Mouse (Mus musculus) granulocyte monocyte progenitor cell, adult 5-6 weeks (primary cell): ENCODE results near the gene Gm20441. TPM values are rescaled to one million over a fixed set of nuclear protein-coding genes. Genes with fewer than 3 reads are reported as not detected.

ENCODE experiments used
- total RNA-seq, 2 experiments: library from RNA; stranded (forward) in 1 of 2; stranded (reverse) in 1 of 2; fragments of 200-712, 200-1000 nt in 1 of 2; fragments of >200 nt in 1 of 2; fragmentation: Nextera tagmentation in 1 of 2; gene quantifications; 2 replicates each; pipeline ENCODE4 v1.2.3; 2014 to 2017

Gm20441 gene
- total RNA-seq, 2 experiments from 2014 or later, result not detected

Other genes with a start within 250 kb of the Gm20441 start
- gene Lrrc75b, start 220.6 kb downstream of the Gm20441 start, total RNA-seq (2014; fragmentation: Nextera tagmentation), result not detected in 2 replicates
- not detected in 2 replicates for gene Lrrc75b, start 220.6 kb downstream of the Gm20441 start, total RNA-seq (2017)
- gene Ggt1, start 219.3 kb downstream of the Gm20441 start, total RNA-seq (2014; fragmentation: Nextera tagmentation), result 1.7 TPM in 1 of 2 replicates, not detected in the other
- gene Ggt1, start 219.3 kb downstream of the Gm20441 start, total RNA-seq (2017), result 1.7 TPM in 1 of 2 replicates, not detected in the other
- gene Ggt5, start 191.6 kb downstream of the Gm20441 start, total RNA-seq (2014; fragmentation: Nextera tagmentation), result 2.3 and 6.4 TPM in 2 replicates
- gene Ggt5, start 191.6 kb downstream of the Gm20441 start, total RNA-seq (2017), result 2.4 and 3.6 TPM in 2 replicates
- 0.26 TPM in 1 of 2 replicates, not detected in the other for gene Susd2, start 136.9 kb downstream of the Gm20441 start, total RNA-seq (2014; fragmentation: Nextera tagmentation)
- not detected in 2 replicates for gene Susd2, start 136.9 kb downstream of the Gm20441 start, total RNA-seq (2017)
- gene Cabin1, start 16.6 kb downstream of the Gm20441 start, total RNA-seq (2014; fragmentation: Nextera tagmentation), result 48.8 and 68.8 TPM in 2 replicates
- 23.0 and 24.9 TPM in 2 replicates for gene Cabin1, start 16.6 kb downstream of the Gm20441 start, total RNA-seq (2017)
- gene Ddt, start 7.5 kb downstream of the Gm20441 start, total RNA-seq (2014; fragmentation: Nextera tagmentation), result 65.6 and 85.2 TPM in 2 replicates
- gene Ddt, start 7.5 kb downstream of the Gm20441 start, total RNA-seq (2017), result 45.0 and 61.0 TPM in 2 replicates
- 4.5 and 12.9 TPM in 2 replicates for gene Gstt3, start 460 bp upstream of the Gm20441 start, total RNA-seq (2014; fragmentation: Nextera tagmentation)
- 4.4 and 4.7 TPM in 2 replicates for gene Gstt3, start 460 bp upstream of the Gm20441 start, total RNA-seq (2017)
- not detected in 2 replicates for gene Gstt1, start 17.6 kb upstream of the Gm20441 start, total RNA-seq (2014; fragmentation: Nextera tagmentation)
- not detected in 2 replicates for gene Gstt1, start 17.6 kb upstream of the Gm20441 start, total RNA-seq (2017)
- not detected in 2 replicates for gene Gstt4, start 41.6 kb upstream of the Gm20441 start, total RNA-seq (2014; fragmentation: Nextera tagmentation)
- not detected in 2 replicates for gene Gstt4, start 41.6 kb upstream of the Gm20441 start, total RNA-seq (2017)
- gene Gstt2, start 56.5 kb upstream of the Gm20441 start, total RNA-seq (2014; fragmentation: Nextera tagmentation), result 18.0 and 33.8 TPM in 2 replicates
- gene Gstt2, start 56.5 kb upstream of the Gm20441 start, total RNA-seq (2017), result 17.5 and 31.1 TPM in 2 replicates
- 657 and 889 TPM in 2 replicates for gene Mif, start 79.3 kb upstream of the Gm20441 start, total RNA-seq (2014; fragmentation: Nextera tagmentation)
- 712 and 870 TPM in 2 replicates for gene Mif, start 79.3 kb upstream of the Gm20441 start, total RNA-seq (2017)
- 7.0 TPM in 1 of 2 replicates, not detected in the other for gene Derl3, start 112.5 kb upstream of the Gm20441 start, total RNA-seq (2014; fragmentation: Nextera tagmentation)
- 2.3 TPM in 1 of 2 replicates, not detected in the other for gene Derl3, start 112.5 kb upstream of the Gm20441 start, total RNA-seq (2017)
- 80.0 and 102 TPM in 2 replicates for gene Smarcb1, start 140.7 kb upstream of the Gm20441 start, total RNA-seq (2014; fragmentation: Nextera tagmentation)
- 58.0 and 79.4 TPM in 2 replicates for gene Smarcb1, start 140.7 kb upstream of the Gm20441 start, total RNA-seq (2017)
- gene Chchd10, start 152.2 kb upstream of the Gm20441 start, total RNA-seq (2014; fragmentation: Nextera tagmentation), result 60.4 and 66.7 TPM in 2 replicates
- 33.2 and 37.5 TPM in 2 replicates for gene Chchd10, start 152.2 kb upstream of the Gm20441 start, total RNA-seq (2017)
- 0.41 TPM in 1 of 2 replicates, not detected in the other for gene Mmp11, start 155.5 kb upstream of the Gm20441 start, total RNA-seq (2014; fragmentation: Nextera tagmentation)
- gene Mmp11, start 155.5 kb upstream of the Gm20441 start, total RNA-seq (2017), result not detected in 2 replicates
- not detected in 2 replicates for gene Gm867, start 159.7 kb upstream of the Gm20441 start, total RNA-seq (2014; fragmentation: Nextera tagmentation)
- gene Gm867, start 159.7 kb upstream of the Gm20441 start, total RNA-seq (2017), result not detected in 2 replicates
- not detected in 2 replicates for gene Vpreb3, start 162.1 kb upstream of the Gm20441 start, total RNA-seq (2014; fragmentation: Nextera tagmentation)
- not detected in 2 replicates for gene Vpreb3, start 162.1 kb upstream of the Gm20441 start, total RNA-seq (2017)
- gene Gm5134, start 173.6 kb upstream of the Gm20441 start, total RNA-seq (2014; fragmentation: Nextera tagmentation), result 0.77 and 1.7 TPM in 2 replicates
- gene Gm5134, start 173.6 kb upstream of the Gm20441 start, total RNA-seq (2017), result 0.36 and 0.43 TPM in 2 replicates